Mouse (Mus musculus): Measurements from ENCODE around the gene Rnf11.

DNA sequence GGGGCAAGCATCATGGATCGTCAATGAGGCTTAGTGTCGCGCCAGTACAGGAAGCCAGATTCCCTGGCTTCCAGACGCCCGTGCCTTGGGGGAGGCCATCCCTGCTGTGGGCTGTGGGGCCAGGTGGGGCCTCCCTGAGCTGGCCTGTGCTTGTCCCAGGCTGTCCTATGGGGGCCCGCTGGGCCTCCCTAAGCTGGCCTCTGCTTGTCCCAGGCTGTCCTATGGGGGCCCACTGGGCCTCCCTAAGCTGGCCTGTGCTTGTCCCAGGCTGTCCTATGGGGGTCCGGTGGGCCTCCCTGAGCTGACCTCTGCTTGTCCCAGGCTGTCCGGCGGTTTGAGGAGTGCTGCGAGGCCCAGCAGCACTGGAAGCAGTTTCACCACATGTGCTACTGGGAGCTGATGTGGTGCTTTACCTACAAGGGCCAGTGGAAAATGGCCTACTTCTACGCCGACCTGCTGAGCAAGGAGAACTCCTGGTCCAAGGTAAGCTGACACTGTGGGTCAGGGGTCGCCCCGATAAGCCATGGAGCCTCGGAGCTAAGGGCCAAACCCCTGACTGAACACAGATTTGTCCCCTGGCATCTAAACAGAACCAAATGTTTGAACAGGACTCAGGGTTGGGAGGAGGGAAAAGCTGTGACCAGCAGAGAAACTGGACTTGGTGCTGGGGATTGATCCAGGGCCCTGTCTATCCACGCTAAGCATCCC, 51.7 kb downstream of the Rnf11 start:
- no peak for TF ChIP-seq CHD2 (IDR thresholded peaks at IDR 0.05; ENCODE audit: low read depth, low read length)
- TF ChIP-seq HCFC1 (IDR thresholded peaks at IDR 0.05; ENCODE audit: borderline replicate concordance, insufficient read depth, low read length) = no peak
- no peak for TF ChIP-seq ZNF384 (IDR thresholded peaks at IDR 0.05; ENCODE audit: low read depth, low read length)
- TF ChIP-seq MAFK (IDR thresholded peaks at IDR 0.05; ENCODE audit: insufficient read depth, low read depth, low read length) = no peak
- no peak for TF ChIP-seq ZC3H11A (IDR thresholded peaks at IDR 0.05; ENCODE audit: borderline replicate concordance, low read depth, low read length)
